Mouse (Mus musculus) ES-E14 (cell line): ENCODE data around the gene Pip4k2a. TPM values are rescaled to one million over a fixed set of nuclear protein-coding genes. Genes with fewer than 3 reads are reported as not detected.

ENCODE experiments used
- DNase-seq: peaks from one replicate; pipeline ENCODE4 v3.0.0-alpha.2; 2013; ENCODE audit warnings: low read depth, low spot score
- H3K27ac ChIP-seq: 2 replicates; pipeline ENCODE4 v1.5.1; 2012; ENCODE audit warnings: low read depth, mild to moderate bottlenecking, low read length, moderate library complexity, mixed read lengths; ENCODE audit not compliant: poor library complexity, insufficient read depth, severe bottlenecking
- H3K36me3 ChIP-seq: 2 replicates; pipeline ENCODE4 v1.6.1; 2012; ENCODE audit warnings: mild to moderate bottlenecking, low read length, moderate library complexity, mixed read lengths; ENCODE audit not compliant: control insufficient read depth, poor library complexity, insufficient read depth, severe bottlenecking
- H3K4me1 ChIP-seq, 2 experiments: fragments of 150-350 bp in 1 of 2; sonication (generic) in 1 of 2; 2 replicates each; pipeline ENCODE4 v1.6.1; 2012; ENCODE audit warnings: low read length in 2 of 2, mild to moderate bottlenecking in 1 of 2, mixed read lengths in 1 of 2; ENCODE audit not compliant: control insufficient read depth in 2 of 2, insufficient read depth in 2 of 2, poor library complexity in 1 of 2
- H3K4me3 ChIP-seq, 2 experiments: fragments of 150-350 bp in 1 of 2; sonication (generic) in 1 of 2; 2 replicates each; pipeline ENCODE4 v1.5.1; 2012; ENCODE audit warnings: low read length in 2 of 2, low read depth in 1 of 2, mild to moderate bottlenecking in 1 of 2, mixed read lengths in 1 of 2; ENCODE audit not compliant: insufficient read depth in 1 of 2, poor library complexity in 1 of 2, severe bottlenecking in 1 of 2
- H3K9ac ChIP-seq: 2 replicates; pipeline ENCODE4 v1.6.1; 2012; ENCODE audit warnings: low read depth, mild to moderate bottlenecking, low read length, mixed read lengths; ENCODE audit not compliant: poor library complexity, insufficient read depth, severe bottlenecking
- H3K9me3 ChIP-seq: fragments of 150-350 bp; sonication (generic); 2 replicates; pipeline ENCODE4 v1.6.1; 2012; ENCODE audit warnings: low read depth, mild to moderate bottlenecking, low read length; ENCODE audit not compliant: control insufficient read depth, insufficient read depth
- CHD2 ChIP-seq: IDR thresholded peaks from 2 replicates; pipeline ENCODE4 v1.6.1; 2014; ENCODE audit warnings: mild to moderate bottlenecking, low read depth, low read length, inconsistent platforms
- HCFC1 ChIP-seq: IDR thresholded peaks from 2 replicates; pipeline ENCODE4 v1.6.1; 2012; ENCODE audit warnings: low read length, inconsistent platforms, borderline replicate concordance; ENCODE audit not compliant: insufficient read depth
- MAFK ChIP-seq: IDR thresholded peaks from 2 replicates; pipeline ENCODE4 v1.6.1; 2014; ENCODE audit warnings: mild to moderate bottlenecking, low read depth, low read length, inconsistent platforms; ENCODE audit not compliant: insufficient read depth
- ZC3H11A ChIP-seq: IDR thresholded peaks from 2 replicates; pipeline ENCODE4 v1.6.1; 2012; ENCODE audit warnings: low read depth, mild to moderate bottlenecking, inconsistent platforms, low read length, borderline replicate concordance
- ZNF384 ChIP-seq: IDR thresholded peaks from 2 replicates; pipeline ENCODE4 v1.6.1; 2012; ENCODE audit warnings: low read depth, low read length, inconsistent platforms
- in situ Hi-C, 2 experiments: fragments of 600-800 bp; cut with MboI; formaldehyde crosslinking; loops; one replicate each; pipeline ENCODE4 v1.15.1; 2025; ENCODE audit warnings: low sequenced_read_pairs in 2 of 2, inconsistent platforms in 1 of 2; ENCODE audit not compliant: unreplicated experiment in 2 of 2
- total RNA-seq: library from RNA; depleted of rRNA; stranded (reverse); fragments of 300-350 nt; gene quantifications from 2 replicates; pipeline ENCODE4 v1.2.3, GENCODE M21; 2012

Gene Pip4k2a
- total RNA-seq, 1 experiment = 3.0 TPM

DNA sequence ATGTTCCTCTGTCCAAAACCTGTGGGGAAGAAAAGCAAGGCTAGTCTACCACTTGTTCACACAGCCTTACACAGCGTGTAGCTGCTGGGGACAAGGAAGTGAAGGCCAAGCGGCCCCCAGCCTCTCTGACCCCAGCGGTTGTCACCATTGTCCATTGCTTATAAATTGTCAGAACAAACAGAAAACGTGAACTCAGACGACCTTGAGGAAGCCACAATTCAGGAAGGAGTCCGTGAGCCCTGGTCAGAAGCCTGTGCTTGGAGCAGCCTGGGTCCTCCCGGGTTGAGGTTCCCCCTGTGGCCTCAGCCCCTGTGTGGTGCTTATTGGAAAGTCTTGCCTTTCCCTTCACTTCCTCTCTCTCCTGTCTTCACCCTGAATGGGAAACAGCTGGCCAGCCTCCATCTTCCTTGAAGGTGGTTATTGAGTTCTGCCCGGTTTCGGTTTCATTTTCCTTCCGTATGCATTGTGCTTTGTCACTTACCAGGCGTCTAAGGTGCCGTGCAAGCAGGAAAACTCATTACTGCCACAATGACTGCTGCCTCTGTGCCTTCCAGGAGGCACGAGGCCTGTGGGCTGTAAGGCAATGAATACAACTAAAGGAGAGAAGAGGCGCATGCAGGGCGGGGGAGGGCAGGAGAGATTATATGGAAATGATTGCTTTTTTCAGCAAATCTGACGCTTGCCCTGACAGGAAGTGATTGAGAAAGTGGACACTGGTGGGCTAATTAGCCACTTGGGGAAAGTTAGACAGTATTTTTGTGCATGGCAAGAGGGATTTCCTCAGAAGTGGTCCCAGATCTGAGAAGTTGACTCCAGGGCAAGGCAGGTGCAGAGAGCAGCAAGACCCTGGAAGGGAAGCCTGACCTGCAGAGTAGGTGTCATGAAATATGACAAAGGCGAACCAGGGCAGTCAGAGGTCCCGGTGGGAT is 176.2 kb downstream of the Pip4k2a start:
- no peak overlapping the region for H3K4me3 ChIP-seq
- no peaks in the 10 kb centered on the region for H3K4me1 ChIP-seq
- no peaks in the 10 kb centered on the region for H3K36me3 ChIP-seq
- no peaks in the 10 kb centered on the region for H3K9me3 ChIP-seq
- DNase-seq = no peak
- no peak overlapping the region for H3K9ac ChIP-seq
- TF ChIP-seq ZC3H11A = no peak
- no peak for TF ChIP-seq CHD2
- no peak for TF ChIP-seq ZNF384
- TF ChIP-seq MAFK = no peak
- no peak for TF ChIP-seq HCFC1
- no peak overlapping the region for H3K27ac ChIP-seq
- in situ Hi-C loops = no loop called here

DNA sequence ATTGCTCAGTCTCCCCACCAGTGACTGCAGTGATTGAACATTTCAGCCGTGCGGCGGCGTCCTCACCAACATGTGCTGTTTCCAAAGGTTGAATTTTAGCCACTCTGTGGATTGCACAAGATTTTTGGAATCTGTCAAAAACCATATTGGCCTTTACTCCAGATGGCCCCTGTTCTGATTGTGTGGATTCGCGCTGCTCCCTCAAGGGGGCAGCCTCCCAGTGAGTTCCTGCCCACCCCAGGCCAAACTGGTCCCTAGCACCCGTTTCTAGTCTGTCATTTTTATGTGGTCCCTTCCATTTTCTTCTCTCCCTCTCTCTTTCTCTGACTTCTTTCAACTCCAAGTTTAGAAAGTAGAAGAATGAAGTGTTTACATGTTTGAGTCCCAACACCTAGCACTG is 178.4 kb downstream of the Pip4k2a start:
- no peaks in the 10 kb centered on the region for H3K9me3 ChIP-seq
- H3K36me3 ChIP-seq = no peaks in the 10 kb centered on the region
- no peak overlapping the region for H3K4me3 ChIP-seq
- no peaks in the 10 kb centered on the region for H3K4me1 ChIP-seq
- no peak overlapping the region for H3K9ac ChIP-seq
- in situ Hi-C loops = no loop called here
- DNase-seq = no peak
- no peak overlapping the region for H3K27ac ChIP-seq
- TF ChIP-seq ZC3H11A (no peak), CHD2 (no peak), MAFK (no peak), HCFC1 (no peak), ZNF384 (no peak)

- no peak overlapping the region for H3K27ac ChIP-seq
- no peak overlapping the region for H3K9ac ChIP-seq
- in situ Hi-C loops = no loop called here
- no peaks in the 10 kb centered on the region for H3K4me1 ChIP-seq
- H3K4me3 ChIP-seq = no peak overlapping the region
- DNase-seq = no peak
- TF ChIP-seq ZNF384 (no peak), ZC3H11A (no peak), CHD2 (no peak), HCFC1 (no peak), MAFK (no peak)
- no peaks in the 10 kb centered on the region for H3K9me3 ChIP-seq
- no peaks in the 10 kb centered on the region for H3K36me3 ChIP-seq
Measured at GRCm38 (mm10) chr2:18816036-18816435, 181.9 kb downstream of the Pip4k2a start.

GRCm38 (mm10) chr2:18815336-18815965 is 182.5 kb downstream of the Pip4k2a start:
- Histone ChIP-seq H3K36me3 (no peaks in the 10 kb centered on the region), H3K9me3 (no peaks in the 10 kb centered on the region), H3K4me1 (no peaks in the 10 kb centered on the region), H3K27ac (no peak overlapping the region), H3K4me3 (no peak overlapping the region), H3K9ac (no peak overlapping the region)
- TF ChIP-seq HCFC1 = no peak
- TF ChIP-seq CHD2 = no peak
- no peak for TF ChIP-seq ZC3H11A
- no peak for TF ChIP-seq ZNF384
- no peak for TF ChIP-seq MAFK
- in situ Hi-C loops = no loop called here
- no peak for DNase-seq
